Mouse (Mus musculus): ENCODE data around the gene Olfr1428.
"Not testable (repeated sequence)": the region's sequence is repeated elsewhere in the genome, so short reads cannot be mapped to it uniquely, and the experiment has no call there.

The Olfr1428 gene

GRCm38 (mm10) chr19:12115797-12116196 is at the start of gene Olfr1428:
Gene Olfr1428, minus strand, starts transcription at chr19:12115897.
- DNase-seq: no peak

GRCm38 (mm10) chr19:12145452-12145851 is 29.8 kb upstream of the Olfr1428 start:
- DNase-seq: no peak

GRCm38 (mm10) chr19:12143356-12143755 is 27.7 kb upstream of the Olfr1428 start:
- no peak for DNase-seq

GRCm38 (mm10) chr19:12134289-12134688 is 18.6 kb upstream of the Olfr1428 start:
- DNase-seq: no peak

- DNase-seq: no peak
These were observed 7.4 kb upstream of the Olfr1428 start, which contains the start of gene Olfr76 for GRCm38 (mm10) chr19:12123103-12123502. Gene Olfr76, minus strand, starts transcription at chr19:12123203.

- no peak for DNase-seq
These were observed 767 bp upstream of the Olfr1428 start for GRCm38 (mm10) chr19:12116464-12116863.

GRCm38 (mm10) chr19:12113807-12114206 is 1.9 kb downstream of the Olfr1428 start:
- no peak for DNase-seq

- DNase-seq: no peak
These were observed 11.2 kb downstream of the Olfr1428 start for GRCm38 (mm10) chr19:12104541-12104940.

GRCm38 (mm10) chr19:12103234-12103633 is 12.5 kb downstream of the Olfr1428 start, which contains the start of gene Olfr1427:
Gene Olfr1427, minus strand, starts transcription at chr19:12103334.
- DNase-seq: no peak

GRCm38 (mm10) chr19:12091913-12092312 is 23.8 kb downstream of the Olfr1428 start, which contains the start of gene Olfr1426:
Gene Olfr1426, minus strand, starts transcription at chr19:12092013.
- no peak for DNase-seq

- DNase-seq: not testable (repeated sequence)
These were observed 38.1 kb downstream of the Olfr1428 start, which contains the start of gene Olfr1425 for GRCm38 (mm10) chr19:12077631-12078030. Gene Olfr1425, minus strand, starts transcription at chr19:12077731.

- not testable (repeated sequence) for DNase-seq
These were observed 46.2 kb downstream of the Olfr1428 start for GRCm38 (mm10) chr19:12069546-12069945.

- DNase-seq: not testable (repeated sequence)
These were observed 47.9 kb downstream of the Olfr1428 start for GRCm38 (mm10) chr19:12067806-12068205.

- DNase-seq: not testable (repeated sequence)
These were observed 53.1 kb downstream of the Olfr1428 start, which contains the start of gene Olfr1424 for GRCm38 (mm10) chr19:12062582-12062981. Gene Olfr1424, minus strand, starts transcription at chr19:12062682.

Measured in kidney, adult 18-20 months (tissue).